Mouse (Mus musculus) cortical plate, adult 2 months (tissue): ENCODE measurements at regions not wholly inside any gene's neighbourhood (a gene's known extent, or its start where the extent isn't known, plus 50 kb on each side); places are given as distances from the start of the nearest gene placed in this dataset.

Source experiments
- H3K27ac ChIP-seq: fragments of 200-500 bp; 2 replicates; pipeline ENCODE4 v1.5.1; 2012; ENCODE audit warnings: low read length, control low read depth, inconsistent platforms; ENCODE audit not compliant: insufficient read depth
- H3K4me1 ChIP-seq: fragments of 200-500 bp; 2 replicates; pipeline ENCODE4 v1.6.1; 2011; ENCODE audit warnings: low read length; ENCODE audit not compliant: control insufficient read depth, insufficient read depth
- H3K4me3 ChIP-seq: fragments of 200-500 bp; 2 replicates; pipeline ENCODE4 v1.5.1; 2011; ENCODE audit warnings: mild to moderate bottlenecking, low read length, control low read depth; ENCODE audit not compliant: insufficient read depth
- CTCF ChIP-seq: fragments of 200-500 bp; IDR thresholded peaks from 2 replicates; pipeline ENCODE4 v1.5.1; 2011; ENCODE audit warnings: mild to moderate bottlenecking, control low read depth, low read length; ENCODE audit not compliant: insufficient read depth; ENCODE audit errors: extremely low read depth
- POLR2A ChIP-seq: fragments of 200-500 bp; IDR thresholded peaks from 2 replicates; pipeline ENCODE4 v1.6.1; 2011; ENCODE audit warnings: mild to moderate bottlenecking, low read length, control low read depth; ENCODE audit not compliant: insufficient read depth; ENCODE audit errors: extremely low read depth

DNA sequence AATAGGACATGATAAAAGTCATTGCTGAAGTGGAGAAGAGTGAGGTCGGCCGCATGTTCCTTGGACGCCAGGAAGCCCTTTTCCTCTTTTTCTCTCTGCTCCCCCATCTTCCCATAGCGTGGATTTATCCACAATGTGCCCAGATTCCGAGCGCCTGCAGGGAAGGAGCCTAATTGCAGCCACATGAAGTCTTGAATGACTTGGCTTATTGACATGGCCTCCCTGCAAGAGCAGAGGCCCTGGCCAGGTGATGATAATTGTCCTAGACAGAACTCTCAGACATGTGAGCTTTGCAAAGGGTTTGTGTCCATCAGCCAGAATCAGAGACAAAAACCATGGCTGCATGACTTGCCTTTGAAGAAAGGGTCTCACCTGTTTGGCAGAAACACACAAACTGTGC, 227.0 kb downstream of the Sox11 start:
- H3K4me1 ChIP-seq, result peaks cover 1% of the 10 kb centered on the region
- H3K4me3 ChIP-seq, result no peak overlapping the region
- TF ChIP-seq POLR2A (no peak), CTCF (no peak)
- H3K27ac ChIP-seq, result no peak overlapping the region

DNA sequence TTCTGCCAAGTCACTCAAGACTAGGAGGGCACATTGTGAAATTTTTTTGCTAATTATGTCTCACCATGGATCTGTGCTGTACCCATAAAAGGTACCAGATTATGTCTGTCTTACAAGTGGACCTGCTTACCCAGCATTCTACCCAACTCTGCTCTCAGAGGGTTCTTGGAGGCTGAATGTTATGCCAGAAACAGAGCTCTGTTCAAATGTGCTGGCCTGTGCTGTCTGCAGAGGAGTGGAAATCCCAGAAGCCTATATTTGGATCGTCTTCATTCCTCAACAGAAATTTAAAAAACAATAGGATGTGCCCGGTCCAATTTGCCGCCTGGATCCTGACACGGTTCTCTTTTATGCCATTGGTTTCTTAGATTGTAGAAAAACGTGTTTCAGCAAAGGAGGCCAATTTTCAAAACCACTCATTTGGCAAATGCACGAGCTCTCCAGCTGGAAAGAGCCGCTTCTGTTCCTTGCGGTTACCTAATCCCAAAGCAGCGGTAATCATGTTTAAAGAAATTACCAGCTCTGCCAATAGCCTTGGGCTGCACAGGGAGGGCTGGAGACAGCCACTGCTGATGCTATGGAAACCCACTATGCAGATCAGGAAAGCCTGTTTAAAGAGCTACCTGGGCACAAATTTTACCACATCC, 237.3 kb downstream of the Sox11 start:
- Histone ChIP-seq H3K4me3 (no peak overlapping the region), H3K27ac (no peak overlapping the region), H3K4me1 (no peaks in the 10 kb centered on the region; the same call in 1 of the 2 replicates)
- TF ChIP-seq CTCF, result no peak
- no peak for TF ChIP-seq POLR2A

DNA sequence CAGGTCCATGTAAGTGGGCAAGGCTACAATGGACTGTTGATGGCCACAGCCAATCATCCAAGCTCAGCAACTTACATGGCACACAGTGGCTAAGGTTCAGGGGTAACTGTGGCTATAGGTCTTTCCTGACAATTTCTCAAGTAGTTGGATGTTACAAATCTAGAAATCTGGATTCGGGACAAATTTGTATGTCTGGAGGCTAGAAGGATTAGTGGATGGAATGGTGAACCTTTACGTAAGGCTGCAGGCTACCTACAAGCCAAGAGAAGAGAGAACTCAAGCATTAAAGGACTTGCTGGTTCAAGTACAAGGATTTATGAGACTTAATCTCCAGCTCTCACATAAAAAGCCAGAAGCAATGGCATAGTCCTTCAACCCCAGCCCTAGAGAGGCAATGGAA, 239.4 kb downstream of the Sox11 start:
- H3K4me3 ChIP-seq, result no peak overlapping the region
- no peaks in the 10 kb centered on the region; the same call in 1 of the 2 replicates for H3K4me1 ChIP-seq
- TF ChIP-seq POLR2A (no peak), CTCF (no peak)
- no peak overlapping the region for H3K27ac ChIP-seq

DNA sequence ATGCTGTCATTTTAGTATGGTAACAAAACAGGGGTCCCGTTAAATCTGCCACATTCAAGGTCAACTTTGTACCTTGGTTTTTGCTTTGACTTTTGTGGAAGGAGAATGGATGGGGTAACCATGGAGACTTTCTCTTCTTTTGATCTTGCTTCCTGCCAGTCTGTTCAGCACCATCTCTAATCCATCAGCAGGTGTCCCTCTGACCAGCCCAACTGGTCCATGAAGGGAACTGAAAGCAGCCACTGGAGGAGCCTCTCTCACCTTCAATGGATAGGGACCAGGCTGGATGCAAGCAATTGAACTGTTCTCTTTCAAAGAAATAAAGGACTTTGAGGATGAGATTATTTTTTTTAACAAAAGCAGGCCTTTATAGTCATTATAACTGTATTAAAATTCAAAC, 253.2 kb downstream of the Sox11 start:
- H3K4me1 ChIP-seq, result no peaks in the 10 kb centered on the region
- TF ChIP-seq POLR2A (no peak), CTCF (no peak)
- no peak overlapping the region for H3K4me3 ChIP-seq
- no peak overlapping the region for H3K27ac ChIP-seq

DNA sequence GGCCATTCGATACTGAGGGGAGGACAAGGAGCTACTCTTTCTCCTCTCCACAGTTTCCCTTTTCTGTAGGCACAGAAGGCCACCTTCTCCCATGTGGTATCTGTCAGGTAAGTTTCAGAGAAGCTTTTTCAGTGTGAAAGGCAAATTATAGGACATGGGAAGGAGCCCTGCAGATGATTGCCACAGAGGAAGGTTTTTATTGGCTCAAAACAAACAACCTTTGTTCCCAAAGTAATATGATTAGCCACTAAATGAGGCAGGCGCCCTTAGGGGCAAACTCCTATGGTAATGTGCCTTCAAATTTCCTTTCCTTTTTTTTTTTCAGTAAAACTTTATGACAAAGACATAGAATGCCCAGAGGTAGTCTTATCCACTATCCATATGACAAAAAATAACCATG, 256.5 kb downstream of the Sox11 start:
- Histone ChIP-seq H3K4me1 (no peaks in the 10 kb centered on the region), H3K4me3 (no peak overlapping the region), H3K27ac (no peak overlapping the region)
- no peak for TF ChIP-seq POLR2A
- no peak for TF ChIP-seq CTCF

DNA sequence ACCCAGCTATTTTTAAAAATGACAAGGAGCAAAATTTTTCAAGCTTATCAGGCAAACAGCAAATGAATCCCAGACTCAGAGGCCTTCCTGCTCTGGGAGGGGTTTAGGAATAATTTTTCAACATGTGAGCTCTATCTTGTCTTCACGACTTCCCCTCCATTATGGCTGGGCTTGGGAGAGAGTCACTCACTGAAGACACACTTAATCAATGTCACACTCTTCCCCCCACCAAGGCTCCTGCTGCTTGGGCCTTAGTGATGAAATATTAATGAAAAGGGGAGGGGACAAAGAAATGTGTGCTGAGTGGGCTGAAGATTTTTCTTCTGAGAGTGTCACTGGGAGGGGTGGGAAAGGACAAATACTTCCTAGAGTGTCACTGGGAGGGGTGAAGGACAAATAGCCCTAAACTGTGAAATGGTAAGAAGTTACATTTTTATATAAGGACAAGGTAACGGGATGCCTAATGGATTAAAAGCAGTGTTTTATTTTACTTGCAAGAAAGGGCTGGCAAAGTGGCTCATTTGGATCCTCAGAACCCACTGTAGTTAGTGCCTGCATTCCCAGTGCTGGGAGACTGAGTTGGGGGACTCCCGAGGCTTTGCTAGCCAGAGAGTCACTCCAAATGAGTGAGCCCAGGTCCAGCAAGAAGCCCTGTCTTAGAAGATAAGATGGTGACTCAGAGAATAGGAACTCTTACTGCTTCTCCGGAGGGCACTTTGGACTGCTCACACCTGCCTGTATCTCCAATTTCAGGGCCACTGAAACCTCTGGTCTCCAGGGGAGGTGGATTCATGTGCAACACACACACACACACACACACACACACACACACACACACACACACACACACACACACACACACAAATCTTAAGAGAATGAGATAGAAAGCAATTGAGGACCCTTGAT, 258.5 kb downstream of the Sox11 start:
- H3K27ac ChIP-seq, result no peak overlapping the region
- TF ChIP-seq POLR2A (no peak), CTCF (no peak)
- no peak overlapping the region; the same call in 1 of the 2 replicates for H3K4me3 ChIP-seq
- H3K4me1 ChIP-seq, result no peaks in the 10 kb centered on the region

DNA sequence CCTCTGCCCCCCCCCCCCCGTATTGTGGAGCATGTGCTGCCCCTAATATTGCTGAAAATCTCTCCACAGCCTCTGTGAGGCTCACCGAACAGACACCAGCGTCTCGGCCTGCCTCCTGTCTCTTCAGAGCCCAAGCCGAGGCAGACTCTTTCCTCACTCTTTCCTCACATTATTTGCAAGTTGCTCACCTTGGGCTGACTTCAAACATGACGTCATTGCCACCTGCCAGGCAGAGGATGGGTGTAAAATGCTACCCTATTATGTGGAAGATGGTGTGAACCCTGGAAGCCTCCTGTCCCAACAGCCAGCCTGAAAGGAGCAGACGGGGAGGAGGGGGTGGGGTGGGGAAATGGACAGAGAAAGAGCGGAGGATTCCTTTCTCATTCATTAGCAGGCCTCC, 259.3 kb downstream of the Sox11 start:
- Histone ChIP-seq H3K4me1 (no peaks in the 10 kb centered on the region), H3K27ac (no peak overlapping the region), H3K4me3 (peak overlapping the region; percentile 8; the same call in 1 of the 2 replicates)
- no peak for TF ChIP-seq CTCF
- no peak for TF ChIP-seq POLR2A

DNA sequence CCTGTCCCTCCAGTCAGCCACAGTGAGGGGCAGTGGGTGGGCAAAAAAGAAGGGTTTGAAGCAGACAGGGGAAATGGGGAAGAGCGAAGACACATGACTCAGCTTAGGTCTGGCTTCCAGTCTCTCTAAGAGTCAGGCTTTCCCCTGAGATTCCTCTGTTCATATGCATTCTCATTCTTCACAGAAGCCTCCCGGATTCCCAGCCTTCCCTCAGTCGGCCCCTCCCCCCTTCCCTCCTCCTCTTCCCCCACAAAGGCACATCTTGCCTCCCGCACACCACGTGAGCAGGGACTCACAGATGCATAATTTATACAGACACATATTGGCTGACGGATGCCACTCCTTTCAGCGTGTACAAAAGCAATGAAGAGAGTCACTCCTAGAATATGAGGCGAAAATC, 259.8 kb downstream of the Sox11 start:
- Histone ChIP-seq H3K4me3 (peak overlapping the region; percentile 8; the same call in 1 of the 2 replicates), H3K27ac (peak overlapping the region; percentile 48; the same call in 1 of the 2 replicates), H3K4me1 (no peaks in the 10 kb centered on the region)
- TF ChIP-seq POLR2A (peak; percentile 49; the same call in 1 of the 2 replicates), CTCF (no peak)

DNA sequence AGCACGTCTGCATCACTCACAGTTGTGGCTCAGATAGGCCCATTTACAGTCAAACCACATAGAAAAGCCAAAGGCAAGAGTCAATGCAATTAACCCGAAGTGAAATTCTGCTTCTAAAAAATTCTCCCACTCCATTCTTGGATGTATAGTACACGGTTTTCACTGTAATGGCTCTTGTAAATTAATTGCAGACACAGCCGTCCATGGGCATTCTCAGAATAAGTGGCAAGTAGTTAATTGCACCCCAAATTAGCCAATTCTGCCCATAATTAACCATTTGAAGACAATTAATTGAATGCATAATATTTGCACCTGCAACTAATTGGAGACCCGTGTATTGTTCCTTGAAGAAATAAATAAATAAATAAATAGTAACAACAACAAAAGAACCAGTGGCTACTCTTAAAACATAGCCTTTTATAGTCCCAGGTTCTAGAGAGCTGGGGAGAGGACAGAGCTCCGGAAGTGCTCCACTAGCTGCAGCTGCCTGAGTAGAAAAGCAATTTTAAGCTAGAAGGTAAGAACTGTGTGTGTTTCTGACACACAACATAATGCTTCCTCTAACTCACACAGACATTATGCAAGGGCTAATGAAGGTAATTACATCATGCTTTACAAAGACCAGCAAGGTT, 266.2 kb downstream of the Sox11 start:
- no peak for TF ChIP-seq POLR2A
- TF ChIP-seq CTCF, result no peak
- H3K4me3 ChIP-seq, result no peak overlapping the region
- no peak overlapping the region for H3K27ac ChIP-seq
- no peaks in the 10 kb centered on the region for H3K4me1 ChIP-seq
